Mouse (Mus musculus): ENCODE measurements around the gene Aak1. TPM values are rescaled to one million over a fixed set of nuclear protein-coding genes. Genes with fewer than 3 reads are reported as not detected.

The Aak1 gene
- 10 to 100 TPM; 75.4 to 89.1 TPM for total RNA-seq (2021)

DNA sequence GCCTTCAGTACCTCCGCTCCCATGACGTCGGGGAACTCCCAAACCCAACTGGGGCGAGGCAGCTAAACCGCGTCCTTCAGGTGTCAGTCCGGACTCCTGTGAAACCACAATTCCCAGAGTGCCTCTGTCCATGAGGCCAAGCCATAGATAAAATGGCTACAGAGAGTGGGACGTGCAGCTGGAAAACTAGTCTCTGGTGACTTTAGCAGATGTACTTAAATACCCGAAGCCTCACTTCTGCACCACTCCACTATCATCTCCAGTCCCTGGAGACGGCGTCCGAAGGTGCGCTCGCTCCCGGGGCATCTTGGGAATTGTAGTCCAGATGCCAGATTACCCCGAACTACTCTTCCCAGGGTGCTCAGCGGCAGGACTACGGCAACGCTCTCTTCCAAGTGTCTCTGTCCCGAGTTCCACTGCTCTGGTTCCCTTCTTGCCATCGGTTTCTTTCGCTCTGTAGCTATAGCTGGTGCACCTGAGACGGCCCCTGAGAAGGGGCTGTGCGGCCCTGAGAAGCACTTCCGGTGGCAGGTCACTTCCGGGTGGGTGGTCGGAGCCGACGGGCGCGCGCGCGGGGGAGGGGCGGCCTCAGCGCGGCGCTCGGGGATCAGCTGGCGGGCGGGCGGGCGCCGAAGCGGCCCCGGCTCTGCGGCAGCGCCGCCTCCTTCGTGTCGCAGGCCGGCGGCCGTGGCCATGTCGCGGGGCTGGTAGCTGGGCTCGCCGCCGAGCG is at the start of gene Aak1:
Gene Aak1, plus strand, starts transcription at position 603 of the 730 bp plus-strand sequence.
- DNase-seq (ENCODE audit: low spot score) = peak; percentile 83
- intact Hi-C loops (cut with DNase I) = loop anchor here (2.0 kb wide), 1 partner anchor 14 kb away; no protein-coding TSS in a partner anchor

GRCm38 (mm10) chr6:86800467-86800866 is 48.9 kb upstream of the Aak1 start:
- no peak for DNase-seq (ENCODE audit: low spot score)
- intact Hi-C loops (cut with DNase I) = no loop called here

DNA sequence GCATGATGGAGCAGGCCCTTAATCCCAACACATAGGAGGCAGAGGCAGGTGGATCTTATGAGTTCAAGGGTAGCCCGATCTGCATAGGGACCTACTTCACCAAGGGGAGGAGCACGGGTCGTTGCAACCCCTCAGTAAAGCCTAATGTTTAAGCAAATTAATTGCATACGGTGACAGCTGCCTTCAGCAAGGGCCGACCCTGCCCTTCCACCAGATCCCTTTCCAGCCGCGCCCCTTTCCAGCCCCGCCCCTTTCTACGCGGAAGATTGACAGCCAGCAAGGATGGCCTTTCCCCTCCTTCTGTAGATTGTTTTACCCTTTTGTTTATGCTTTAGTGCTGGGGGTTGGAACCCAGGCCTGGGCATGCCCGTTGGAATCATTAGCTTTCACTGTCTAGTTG is 47.9 kb upstream of the Aak1 start:
- DNase-seq (ENCODE audit: low spot score) = no peak
- intact Hi-C loops (cut with DNase I) = loop anchor here (1.0 kb wide), 1 partner anchor 54 kb away; no protein-coding TSS in a partner anchor

DNA sequence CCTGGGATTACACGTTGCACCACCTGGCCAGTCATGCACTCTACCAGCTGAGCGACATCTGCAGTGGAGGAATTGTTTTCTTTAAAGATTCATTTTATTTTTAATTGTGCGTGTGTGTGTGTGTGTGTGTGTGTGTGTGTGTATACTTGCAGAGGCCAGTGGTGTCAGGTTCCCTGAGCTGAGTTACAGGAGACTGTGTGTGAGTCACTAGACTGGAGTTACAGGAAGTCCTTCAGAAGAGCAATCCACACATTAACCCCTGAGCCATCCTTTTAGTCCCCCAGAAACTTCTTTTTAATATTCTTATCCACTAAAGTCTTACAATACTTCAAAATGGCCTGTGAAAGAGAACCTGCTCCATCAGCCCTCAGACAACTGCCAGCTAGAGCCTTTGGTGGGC is 44.7 kb upstream of the Aak1 start:
- no peak for DNase-seq (ENCODE audit: low spot score)
- intact Hi-C loops (cut with DNase I) = no loop called here

- intact Hi-C loops (cut with DNase I) = loop anchor here (1.0 kb wide), 1 partner anchor 59 kb away; no protein-coding TSS in a partner anchor
Observed at GRCm38 (mm10) chr6:86806455-86807086, 42.7 kb upstream of the Aak1 start.

GRCm38 (mm10) chr6:86812919-86813318 is 36.4 kb upstream of the Aak1 start:
- DNase-seq (ENCODE audit: low spot score) = no peak
- intact Hi-C loops (cut with DNase I) = loop anchor here (1.0 to 5.0 kb wide), 2 partner anchors 109 to 189 kb away; no protein-coding TSS in a partner anchor

More at GRCm38 (mm10) chr6:86806455-86807086, 42.7 kb upstream of the Aak1 start:
- DNase-seq (ENCODE audit: low spot score) = peak; percentile 21

GRCm38 (mm10) chr6:86813341-86813740 is 36.0 kb upstream of the Aak1 start:
- intact Hi-C loops (cut with DNase I) = loop anchor here (1.0 to 5.0 kb wide), 2 partner anchors 109 to 189 kb away; no protein-coding TSS in a partner anchor
- DNase-seq (ENCODE audit: low spot score) = no peak

GRCm38 (mm10) chr6:86814926-86815325 is 34.4 kb upstream of the Aak1 start:
- intact Hi-C loops (cut with DNase I) = loop anchor here (5.0 kb wide), 2 partner anchors 37 to 187 kb away; no protein-coding TSS in a partner anchor

DNA sequence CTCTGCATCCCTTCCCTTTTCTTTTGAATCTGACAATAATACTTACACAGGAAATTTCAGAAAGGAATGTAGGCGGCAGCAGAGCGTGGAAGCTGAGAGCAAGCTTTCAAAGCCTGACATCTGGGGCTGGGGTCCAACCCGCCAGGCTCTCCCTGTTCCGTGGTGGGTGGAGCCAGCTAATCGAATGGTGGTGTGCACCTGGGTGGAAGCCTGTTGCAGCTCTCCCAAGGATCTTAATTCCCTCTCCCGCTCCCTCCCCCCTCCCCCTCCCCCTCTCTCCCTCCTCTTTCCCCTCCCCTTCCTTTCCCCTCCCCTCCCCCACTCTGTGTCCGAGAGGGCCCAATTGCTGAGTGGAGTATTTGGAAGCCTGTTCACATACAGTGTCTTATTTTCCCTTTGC is 33.9 kb upstream of the Aak1 start:
- no peak for DNase-seq (ENCODE audit: low spot score)
- intact Hi-C loops (cut with DNase I) = loop anchor here (5.0 kb wide), 1 partner anchor 37 kb away; no protein-coding TSS in a partner anchor

More at GRCm38 (mm10) chr6:86814926-86815325, 34.4 kb upstream of the Aak1 start:
- no peak for DNase-seq (ENCODE audit: low spot score)

GRCm38 (mm10) chr6:86816586-86816985 is 32.7 kb upstream of the Aak1 start:
- no peak for DNase-seq (ENCODE audit: low spot score)
- intact Hi-C loops (cut with DNase I) = loop anchor here (5.0 kb wide), 1 partner anchor 36 kb away; no protein-coding TSS in a partner anchor

DNA sequence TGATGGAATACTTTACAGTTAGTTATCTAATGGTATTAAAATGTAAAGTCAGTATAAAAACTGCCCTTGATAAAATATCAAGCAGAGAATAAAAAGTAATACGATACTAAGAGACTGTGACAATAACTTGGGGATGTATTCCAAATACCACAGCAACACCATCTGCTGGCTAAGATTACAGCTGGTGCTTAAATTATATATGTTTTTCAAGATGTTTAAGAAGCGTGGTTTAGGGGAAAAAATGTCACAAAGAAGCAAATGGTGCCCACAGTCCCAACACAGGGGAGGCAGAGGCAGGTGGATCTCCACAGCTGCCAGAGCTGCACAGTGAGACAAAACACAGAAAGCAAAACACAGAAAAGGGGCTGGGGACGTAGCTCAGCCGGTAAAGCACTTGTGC is 30.4 kb upstream of the Aak1 start:
- no peak for DNase-seq (ENCODE audit: low spot score)
- intact Hi-C loops (cut with DNase I) = loop anchor here (5.0 kb wide), 1 partner anchor 33 kb away; no protein-coding TSS in a partner anchor

DNA sequence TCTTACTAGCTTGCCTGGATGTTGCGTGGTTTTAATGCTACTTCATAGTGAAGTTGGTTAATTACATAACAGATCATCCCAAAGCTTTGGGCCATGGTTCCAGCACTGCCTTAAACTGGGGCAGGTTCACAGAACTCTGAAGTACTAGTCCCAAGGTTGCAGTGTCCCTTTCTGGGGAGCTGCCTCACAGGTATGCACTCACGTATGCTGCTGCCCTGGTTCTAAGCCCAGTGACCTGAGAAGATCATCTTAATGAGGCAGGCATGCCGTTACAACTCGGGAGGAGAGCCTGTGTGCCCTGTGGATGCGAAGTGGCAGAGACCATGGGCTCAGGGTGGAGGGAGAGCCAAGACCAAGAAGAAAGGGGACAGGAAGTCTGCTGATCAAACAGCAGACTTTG is 29.4 kb upstream of the Aak1 start:
- intact Hi-C loops (cut with DNase I) = loop anchor here (5.0 kb wide), 1 partner anchor 32 kb away; no protein-coding TSS in a partner anchor
- no peak for DNase-seq (ENCODE audit: low spot score)

DNA sequence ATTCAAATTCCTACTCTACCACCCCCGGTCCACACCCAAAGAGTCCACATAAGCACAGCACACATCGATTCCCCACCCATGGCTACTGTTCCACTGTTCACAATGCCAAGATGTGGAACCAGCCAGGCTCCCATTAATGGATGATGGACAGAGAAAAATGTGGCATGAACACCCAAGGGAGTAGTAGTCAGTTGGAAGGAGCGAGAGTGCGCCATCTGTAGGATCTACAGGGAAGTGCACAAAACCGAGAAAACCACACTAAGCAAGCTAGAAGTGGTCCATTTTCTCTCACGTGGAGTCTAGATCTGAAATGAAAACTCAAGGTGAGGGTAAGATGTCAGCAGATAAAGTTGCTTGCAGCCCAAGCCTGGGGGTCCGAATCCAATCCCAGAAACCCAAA is 28.6 kb upstream of the Aak1 start:
- no peak for DNase-seq (ENCODE audit: low spot score)
- intact Hi-C loops (cut with DNase I) = no loop called here

DNA sequence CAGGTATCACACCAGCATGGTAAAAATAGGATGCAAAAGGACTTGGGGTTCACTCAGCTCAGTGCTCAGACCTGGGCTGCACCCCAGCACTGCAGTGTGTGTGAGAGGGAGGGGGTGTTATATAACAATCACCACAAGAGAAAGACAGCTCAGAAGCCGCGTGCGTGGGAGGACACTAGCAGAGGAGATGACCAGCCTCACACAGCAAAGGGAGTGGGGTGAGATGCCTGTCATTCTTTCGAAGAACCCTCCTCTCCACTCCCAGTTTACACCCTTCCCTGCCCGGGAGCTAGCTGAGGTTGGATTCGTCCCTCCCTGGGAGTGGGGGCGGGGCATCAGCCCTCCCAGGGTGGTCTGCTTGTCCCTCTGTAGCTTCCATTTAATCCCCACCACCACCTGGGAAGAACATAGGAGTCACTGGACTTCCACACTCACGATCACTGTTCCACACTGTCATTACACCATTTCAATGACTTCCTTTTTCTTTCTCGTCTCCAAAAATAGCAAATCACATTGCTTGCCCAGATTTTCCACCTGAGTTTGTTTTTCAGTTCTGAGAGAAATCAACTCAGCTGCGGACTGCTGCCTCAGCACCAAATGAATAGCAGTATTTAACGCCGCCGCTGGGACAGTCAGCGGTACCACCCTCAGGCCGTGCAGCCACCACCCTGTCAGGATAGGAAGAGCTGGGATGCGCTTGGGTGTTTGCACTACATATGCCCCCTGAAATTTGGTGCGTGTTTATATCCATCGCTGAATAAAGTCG is 26.8 kb upstream of the Aak1 start:
- DNase-seq (ENCODE audit: low spot score) = peak; percentile 57
- intact Hi-C loops (cut with DNase I) = no loop called here

- DNase-seq (ENCODE audit: low spot score) = no peak
- intact Hi-C loops (cut with DNase I) = no loop called here
Observed at GRCm38 (mm10) chr6:86823051-86823431, 26.3 kb upstream of the Aak1 start.

DNA sequence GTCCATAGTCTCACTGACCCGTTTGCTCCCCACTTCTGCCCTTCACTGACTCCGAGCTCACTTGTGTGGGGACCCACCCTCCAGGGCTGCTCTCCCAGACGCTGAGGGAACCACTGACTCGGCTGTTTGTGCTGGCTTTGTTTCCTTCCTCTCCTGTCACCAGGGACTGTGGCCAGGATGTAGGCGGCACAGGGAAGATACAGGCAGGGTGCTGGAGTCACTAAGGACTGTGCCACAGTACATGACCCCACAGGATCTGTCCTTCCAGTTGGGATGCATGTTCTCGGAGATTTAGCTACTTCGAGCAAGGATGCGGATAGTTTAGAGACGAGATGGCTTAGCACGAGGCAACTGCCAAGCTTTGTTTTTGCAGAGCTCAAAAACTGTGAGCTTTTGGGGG is 25.5 kb upstream of the Aak1 start:
- intact Hi-C loops (cut with DNase I) = no loop called here
- DNase-seq (ENCODE audit: low spot score) = peak; percentile 67

GRCm38 (mm10) chr6:86824401-86824800 is 24.9 kb upstream of the Aak1 start:
- intact Hi-C loops (cut with DNase I) = no loop called here
- DNase-seq (ENCODE audit: low spot score) = no peak

DNA sequence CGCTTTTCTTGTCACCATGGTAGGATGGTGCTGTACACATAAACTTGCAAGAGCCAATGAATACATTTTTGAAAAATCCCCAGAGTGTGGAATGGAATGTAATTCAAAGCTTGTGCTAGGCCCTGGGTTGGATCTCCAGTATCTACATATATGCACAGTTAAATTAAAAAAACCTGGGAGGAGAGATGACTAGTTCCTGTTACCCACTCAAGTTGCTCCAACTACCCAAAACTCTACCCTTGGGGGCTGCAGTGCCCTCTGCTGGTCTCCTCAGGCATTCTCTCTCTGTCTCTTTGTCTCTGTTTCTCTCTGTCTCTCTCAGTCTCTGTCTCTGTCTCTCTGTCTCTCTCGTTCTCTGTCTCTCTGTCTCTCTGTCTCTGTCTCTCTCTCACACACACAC is 21.9 kb upstream of the Aak1 start:
- intact Hi-C loops (cut with DNase I) = no loop called here
- no peak for DNase-seq (ENCODE audit: low spot score)

- no peak for DNase-seq (ENCODE audit: low spot score)
- intact Hi-C loops (cut with DNase I) = loop anchor here (5.0 kb wide), 1 partner anchor 43 kb away; no protein-coding TSS in a partner anchor
Observed at GRCm38 (mm10) chr6:86829768-86830167, 19.5 kb upstream of the Aak1 start.

All from heart, postnatal 25 days (tissue).